Mouse (Mus musculus) cortical plate, adult 2 months (tissue): Measurements from ENCODE around the gene Slc1a1.

Experiments used
- CTCF ChIP-seq: fragments of 200-500 bp; IDR thresholded peaks from 2 replicates; pipeline ENCODE4 v1.5.1; 2011; ENCODE audit warnings: mild to moderate bottlenecking, control low read depth, low read length; ENCODE audit not compliant: insufficient read depth; ENCODE audit errors: extremely low read depth
- POLR2A ChIP-seq: fragments of 200-500 bp; IDR thresholded peaks from 2 replicates; pipeline ENCODE4 v1.6.1; 2011; ENCODE audit warnings: mild to moderate bottlenecking, low read length, control low read depth; ENCODE audit not compliant: insufficient read depth; ENCODE audit errors: extremely low read depth

GRCm38 (mm10) chr19:28897497-28897896 lies 62.6 kb downstream of the Slc1a1 start:
- TF ChIP-seq CTCF (no peak), POLR2A (no peak)
